In genomic region chr16:38451421-38452205, GRCm38 (mm10) we compare ENCODE assay signal across 8 mouse cellular contexts. TPM values are rescaled to one million over a fixed set of nuclear protein-coding genes. Genes with fewer than 3 reads are reported as not detected.
DNase-seq lines count a peak whose midpoint lies in the region; ATAC-seq lines count a peak whose summit lies in the region.

No protein-coding gene starts in this region.

- peak; percentile 9; the same call in 1 of the 2 replicates for ATAC-seq in hindbrain, embryonic 12.5 days (ENCODE audit: low FRiP score)

- H3K9ac ChIP-seq in hindbrain, embryonic 12.5 days = peak overlapping the region; percentile 82

- H3K4me2 ChIP-seq in hindbrain, embryonic 12.5 days (replicated peaks) = peak overlapping the region; percentile 71

- WGBS in hindbrain, embryonic 12.5 days = 47% methylated on average over 12 of the region's 12 CpGs

- peak overlapping the region; percentile 74 for H3K4me3 ChIP-seq in hindbrain, embryonic 12.5 days

- DNase-seq in adrenal gland, adult (ENCODE audit: inconsistent age in 2 of 2, low spot score in 1 of 2) = peak; percentile 26 to 53
- no peak for DNase-seq in adrenal gland, postnatal 36 days
- peak; percentile 14 for DNase-seq in ovary, postnatal 14 days (ENCODE audit: low spot score)
- no peak for DNase-seq in ovary, postnatal 10 days (ENCODE audit: low spot score)
- DNase-seq in mesoderm, embryonic 11.5 days (ENCODE audit: low read depth, low spot score) = peak; percentile 43
- no peak for DNase-seq in left cerebral cortex, adult 18-20 months (ENCODE audit: low spot score in 2 of 2)
- no peak for DNase-seq in right cerebral cortex, adult 18-20 months

- peaks cover 17% of the 10 kb centered on the region for H3K4me1 ChIP-seq in hindbrain, embryonic 12.5 days

- H3K36me3 ChIP-seq in hindbrain, embryonic 12.5 days = peaks cover 34% of the 10 kb centered on the region

- H3K27me3 ChIP-seq in hindbrain, embryonic 12.5 days = no peaks in the 10 kb centered on the region

- peak overlapping the region; percentile 83; the same call in 1 of the 2 replicates for H3K27ac ChIP-seq in hindbrain, embryonic 12.5 days

- no peaks in the 10 kb centered on the region for H3K9me3 ChIP-seq in hindbrain, embryonic 12.5 days (replicated peaks)

RNA-seq across cellular contexts. Expression of gene Adprh, which starts 0.9 kb away (rescaled TPM):
- total RNA-seq in adrenal gland, postnatal 36 days (2021) = 10 to 100 TPM; 47.3 to 54.0 TPM
- 147 and 155 TPM in 2 replicates for polyA plus RNA-seq in hindbrain, embryonic 12.5 days (2016; fragmentation: Nextera tagmentation; extraction: Ambion mirVana)
- 10 to 100 TPM; 61.6 to 63.2 TPM for total RNA-seq in left cerebral cortex, adult 18-20 months (2021)

RNA-seq across cellular contexts. Expression of gene Cd80, which starts 3.7 kb away (rescaled TPM):
- under 1 TPM; 0.53 to 0.79 TPM for total RNA-seq in adrenal gland, postnatal 36 days (2021)
- 0.64 and 0.74 TPM in 2 replicates for polyA plus RNA-seq in hindbrain, embryonic 12.5 days (2016; fragmentation: Nextera tagmentation; extraction: Ambion mirVana)
- under 1 TPM; 0.30 to 0.65 TPM for total RNA-seq in left cerebral cortex, adult 18-20 months (2021)

RNA-seq across cellular contexts. Expression of gene Pla1a, which starts 18.7 kb away (rescaled TPM):
- 10 to 100 TPM; 16.4 to 45.3 TPM for total RNA-seq in adrenal gland, postnatal 36 days (2021)
- polyA plus RNA-seq in hindbrain, embryonic 12.5 days (2016; fragmentation: Nextera tagmentation; extraction: Ambion mirVana) = 0.30 and 0.37 TPM in 2 replicates
- total RNA-seq in left cerebral cortex, adult 18-20 months (2021) = 1 to 10 TPM in 1 of 2 experiments, under 1 TPM in 1; 0.94 to 1.0 TPM

Comparison
In these comparisons a context has a peak if more than half of its experiments do, and no peak if none do; other contexts are left out.
1. DNase-seq: peak in adrenal gland, adult (2 of 2), ovary, postnatal 14 days (single experiment) and mesoderm, embryonic 11.5 days (single experiment); none in adrenal gland, postnatal 36 days (0 of 2), ovary, postnatal 10 days (single experiment), left cerebral cortex, adult 18-20 months (0 of 2) and right cerebral cortex, adult 18-20 months (single experiment).
2. RNA of gene Pla1a, which starts 18.7 kb away (total RNA-seq): 16.4 to 45.3 TPM in adrenal gland, postnatal 36 days; 0.94 to 1.0 TPM in left cerebral cortex, adult 18-20 months; every median in the first group is over 4 times any median in the second.